Mouse (Mus musculus) brain, embryonic 14.5 days (tissue): ENCODE data around the gene Mrpl10.

Source experiments
- CTCF ChIP-seq: fragments of 200-500 bp; IDR thresholded peaks from 2 replicates; pipeline ENCODE4 v1.5.1; 2012; ENCODE audit warnings: inconsistent platforms, mild to moderate bottlenecking, moderate library complexity, borderline replicate concordance; ENCODE audit not compliant: insufficient read depth, insufficient read length; ENCODE audit errors: extremely low read depth
- POLR2A ChIP-seq: fragments of 200-500 bp; IDR thresholded peaks from 2 replicates; pipeline ENCODE4 v1.6.1; 2012; ENCODE audit warnings: mild to moderate bottlenecking, inconsistent platforms, borderline replicate concordance; ENCODE audit not compliant: poor library complexity, insufficient read depth, insufficient read length, severe bottlenecking; ENCODE audit errors: extremely low read depth

DNA sequence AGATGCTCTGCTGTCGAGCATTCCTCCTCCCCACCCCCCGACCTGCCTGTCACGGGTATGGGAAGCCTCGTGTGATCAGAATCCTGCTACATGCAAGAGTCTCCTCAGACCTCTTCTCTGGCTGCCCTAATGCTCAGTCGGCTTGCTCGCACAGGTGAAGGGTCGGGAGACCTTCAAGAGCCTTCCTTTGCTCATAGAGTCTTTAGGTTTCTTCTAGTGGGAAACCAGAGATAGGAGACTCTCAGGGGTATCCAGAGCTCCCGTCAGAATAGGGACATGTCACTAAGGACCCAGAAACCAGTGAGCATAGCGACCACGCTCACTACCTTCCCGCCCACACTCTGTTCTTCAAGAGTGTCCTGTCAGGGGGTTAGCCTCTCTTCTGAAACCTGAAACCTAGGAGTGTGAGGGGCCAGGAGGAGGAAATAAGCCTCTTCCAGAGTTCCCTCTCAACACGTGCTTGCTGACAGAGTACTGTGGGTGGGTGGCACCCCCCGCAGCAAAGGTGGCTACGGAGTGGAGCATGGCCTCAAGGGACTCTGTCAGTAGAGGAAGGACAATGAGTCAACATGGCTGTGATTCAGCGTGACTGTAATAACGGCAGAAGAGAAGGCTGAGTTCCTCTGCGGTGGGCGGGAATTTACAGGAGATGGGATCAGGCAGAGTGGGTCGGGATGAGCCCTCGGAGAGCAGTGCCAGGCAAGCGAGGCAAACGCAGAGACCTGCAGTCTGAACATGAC lies 42.2 kb downstream of the Mrpl10 start:
- no peak for TF ChIP-seq CTCF
- TF ChIP-seq POLR2A = no peak
